Mouse (Mus musculus) lung, adult 2 months (tissue): Measurements from ENCODE around the gene Fn1. TPM values are rescaled to one million over a fixed set of nuclear protein-coding genes. Genes with fewer than 3 reads are reported as not detected.

Experiments
- DNase-seq: peaks from one replicate; pipeline ENCODE4 v3.0.0; 2022
- H3K4me1 ChIP-seq: fragments of 200-500 bp; 2 replicates; pipeline ENCODE4 v1.6.1; 2011; ENCODE audit warnings: low read length; ENCODE audit not compliant: control insufficient read depth, insufficient read depth
- H3K4me3 ChIP-seq: fragments of 200-500 bp; replicated peaks from 2 replicates; pipeline ENCODE3; 2011; ENCODE audit warnings: low read depth, mild to moderate bottlenecking, control low read depth, low read length; ENCODE audit errors: extremely low read depth
- CTCF ChIP-seq: fragments of 200-500 bp; IDR thresholded peaks from 2 replicates; pipeline ENCODE4 v1.5.1; 2011; ENCODE audit warnings: mild to moderate bottlenecking, low read length, control low read depth; ENCODE audit not compliant: insufficient read depth
- POLR2A ChIP-seq: fragments of 200-500 bp; IDR thresholded peaks from 2 replicates; pipeline ENCODE4 v1.6.1; 2011; ENCODE audit warnings: low read depth, mild to moderate bottlenecking, control low read depth, low read length, borderline replicate concordance; ENCODE audit errors: extremely low read depth
- WGBS: fragments of 180-500 bp; shearing (Covaris S2); methylation state at CpG from one replicate; pipeline ENCODE4 v1.1.7; 2018; 5-methylcytosine and 5-hydroxymethylcytosine counted together
- polyA plus RNA-seq: library from polyadenylated mRNA; depleted of rRNA; stranded (reverse); fragments of >200 nt; gene quantifications from 2 replicates; pipeline ENCODE4 v1.2.3, GENCODE M21; 2012

The Fn1 gene
- polyA plus RNA-seq, 1 experiment: 177 TPM

GRCm38 (mm10) chr1:71635101-71636014 is 17.6 kb downstream of the Fn1 start:
- 90% methylated on average over 10 of the region's 10 CpGs for WGBS
- TF ChIP-seq POLR2A (no peak), CTCF (no peak)
- DNase-seq: no peak
- no peaks in the 10 kb centered on the region; the same call in 1 of the 2 replicates for H3K4me1 ChIP-seq
- no peak overlapping the region for H3K4me3 ChIP-seq

GRCm38 (mm10) chr1:71634471-71634981 is 18.5 kb downstream of the Fn1 start:
- 80% methylated on average over 6 of the region's 6 CpGs for WGBS

GRCm38 (mm10) chr1:71632387-71632786 is 20.6 kb downstream of the Fn1 start:
- H3K4me1 ChIP-seq: no peaks in the 10 kb centered on the region
- no peak for DNase-seq
- no peak for TF ChIP-seq POLR2A
- no peak for TF ChIP-seq CTCF
- 88% methylated on average over 10 of the region's 10 CpGs for WGBS
- H3K4me3 ChIP-seq: no peak overlapping the region

More at GRCm38 (mm10) chr1:71634471-71634981, 18.5 kb downstream of the Fn1 start:
- Histone ChIP-seq H3K4me1 (no peaks in the 10 kb centered on the region; the same call in 1 of the 2 replicates), H3K4me3 (no peak overlapping the region)
- no peak for DNase-seq
- TF ChIP-seq POLR2A: no peak
- no peak for TF ChIP-seq CTCF

- no peak for TF ChIP-seq CTCF
- TF ChIP-seq POLR2A: no peak
- DNase-seq: no peak
- 86% methylated on average over 6 of the region's 6 CpGs for WGBS
- Histone ChIP-seq H3K4me3 (no peak overlapping the region), H3K4me1 (no peaks in the 10 kb centered on the region)
Measured at GRCm38 (mm10) chr1:71631811-71632210, 21.2 kb downstream of the Fn1 start.

GRCm38 (mm10) chr1:71630243-71630642 is 22.8 kb downstream of the Fn1 start:
- WGBS: 41% methylated on average over 8 of the region's 8 CpGs
- DNase-seq: no peak
- no peak overlapping the region for H3K4me3 ChIP-seq
- H3K4me1 ChIP-seq: no peaks in the 10 kb centered on the region
- TF ChIP-seq POLR2A (no peak), CTCF (no peak)

- no peak for TF ChIP-seq POLR2A
- TF ChIP-seq CTCF: no peak
- H3K4me1 ChIP-seq: no peaks in the 10 kb centered on the region
- WGBS: 94% methylated on average over 6 of the region's 6 CpGs
- H3K4me3 ChIP-seq: no peak overlapping the region
- DNase-seq: no peak
Measured at GRCm38 (mm10) chr1:71623625-71624024, 29.4 kb downstream of the Fn1 start.

- no peaks in the 10 kb centered on the region for H3K4me1 ChIP-seq
- no peak for DNase-seq
- H3K4me3 ChIP-seq: no peak overlapping the region
- TF ChIP-seq POLR2A (no peak), CTCF (no peak)
- 83% methylated on average over 2 of the region's 2 CpGs for WGBS
Measured at GRCm38 (mm10) chr1:71621526-71621925, 31.5 kb downstream of the Fn1 start.

- no peak for DNase-seq
- WGBS: 81% methylated on average over 8 of the region's 8 CpGs
- no peaks in the 10 kb centered on the region for H3K4me1 ChIP-seq
- TF ChIP-seq POLR2A (no peak), CTCF (no peak)
- H3K4me3 ChIP-seq: no peak overlapping the region
Measured at GRCm38 (mm10) chr1:71614545-71615246, 38.3 kb downstream of the Fn1 start.

- H3K4me1 ChIP-seq: no peaks in the 10 kb centered on the region
- no peak for TF ChIP-seq POLR2A
- no peak for TF ChIP-seq CTCF
- no peak for DNase-seq
- no peak overlapping the region for H3K4me3 ChIP-seq
- WGBS: 92% methylated on average over 21 of the region's 21 CpGs
Measured at GRCm38 (mm10) chr1:71612256-71612655, 40.7 kb downstream of the Fn1 start.
